Mouse (Mus musculus) heart, embryonic 16.5 days (tissue): Measurements from ENCODE around the gene Sprr2f. TPM values are rescaled to one million over a fixed set of nuclear protein-coding genes. Genes with fewer than 3 reads are reported as not detected.

Experiments
- ATAC-seq: fragments of 200-750 bp; cut with Nextera tagmentation; replicated peaks from 2 replicates; pipeline ENCODE4 v1.8.0; 2017; ENCODE audit warnings: moderate number of reproducible peaks; ENCODE audit not compliant: insufficient read depth, low FRiP score; ENCODE audit errors: extremely low read depth
- H3K27ac ChIP-seq: fragments of 300-500 bp; sonication (generic); 2 replicates; pipeline ENCODE4 v1.5.1; 2014; ENCODE audit warnings: mild to moderate bottlenecking, low read length, control low read depth, moderate library complexity
- H3K27me3 ChIP-seq: fragments of 300-500 bp; sonication (generic); 2 replicates; pipeline ENCODE4 v1.6.1; 2014; ENCODE audit warnings: low read length, mixed read lengths; ENCODE audit not compliant: control insufficient read depth, insufficient read depth
- H3K36me3 ChIP-seq: fragments of 300-500 bp; sonication (generic); 2 replicates; pipeline ENCODE4 v1.6.1; 2014; ENCODE audit not compliant: control insufficient read depth, insufficient read depth
- H3K4me1 ChIP-seq: fragments of 300-500 bp; sonication (generic); 2 replicates; pipeline ENCODE4 v1.6.1; 2014; ENCODE audit warnings: low read length, mixed read lengths; ENCODE audit not compliant: control insufficient read depth, insufficient read depth
- H3K4me2 ChIP-seq: fragments of 300-500 bp; sonication (generic); 2 replicates; pipeline ENCODE4 v1.6.1; 2014; ENCODE audit warnings: low read depth, mild to moderate bottlenecking, control low read depth, low read length
- H3K4me3 ChIP-seq: fragments of 300-500 bp; sonication (generic); 2 replicates; pipeline ENCODE4 v1.5.1; 2014; ENCODE audit warnings: mild to moderate bottlenecking, control low read depth, low read length
- H3K9ac ChIP-seq: fragments of 300-500 bp; sonication (generic); 2 replicates; pipeline ENCODE4 v1.6.1; 2014; ENCODE audit warnings: low read length, control low read depth
- H3K9me3 ChIP-seq: fragments of 300-500 bp; sonication (generic); replicated peaks from 2 replicates; pipeline ENCODE4 v1.6.1; 2016; ENCODE audit warnings: low read length; ENCODE audit not compliant: control insufficient read depth
- WGBS: fragments of 180-500 bp; shearing (Covaris S2); extraction: QIAGEN DNeasy Blood & Tissue Kit; methylation state at CpG from one replicate; pipeline ENCODE4 v1.1.7; 2014; 5-methylcytosine and 5-hydroxymethylcytosine counted together
- polyA plus RNA-seq: library from polyadenylated mRNA; unstranded; fragments of >200 nt; fragmentation: Nextera tagmentation; extraction: Ambion mirVana; gene quantifications from 2 replicates; pipeline ENCODE4 v1.2.1, GENCODE M21; 2015

Gene Sprr2f
- polyA plus RNA-seq, 1 experiment from 2014 or later, result not detected

DNA sequence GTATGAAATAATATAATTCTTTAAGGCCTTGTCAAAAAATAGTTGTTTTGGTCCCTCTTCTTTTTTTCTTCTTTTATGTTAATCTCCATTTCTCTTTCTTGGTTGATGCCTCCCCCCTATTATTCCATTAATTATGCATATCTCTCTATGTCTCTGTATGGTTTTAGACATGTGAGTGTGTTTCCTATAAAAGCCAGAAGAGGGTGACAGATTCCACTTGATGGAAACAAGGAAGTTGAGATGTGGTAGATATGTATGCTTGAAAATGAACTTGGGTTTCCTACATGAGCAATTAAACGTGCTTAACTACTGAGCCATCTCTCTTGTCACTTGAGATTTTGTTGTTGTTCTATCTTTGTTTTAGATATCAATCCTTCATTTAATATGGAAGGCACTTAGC is 29.3 kb downstream of the Sprr2f start:
- H3K9me3 ChIP-seq, result no peaks in the 10 kb centered on the region

GRCm38 (mm10) chr3:92407691-92408090 is 42.7 kb downstream of the Sprr2f start, which contains the start of gene Sprr2i:
Gene Sprr2i, plus strand, starts transcription at chr3:92407991.
- Histone ChIP-seq H3K27ac (no peak within 1 kb of the TSS), H3K4me1 (no peaks in the 10 kb centered on the region), H3K4me3 (no peak within 1 kb of the TSS), H3K4me2 (no peak within 1 kb of the TSS), H3K27me3 (no peaks in the 10 kb centered on the region), H3K36me3 (no peaks in the 10 kb centered on the region), H3K9me3 (no peaks in the 10 kb centered on the region), H3K9ac (no peak within 1 kb of the TSS)
- 85% methylated on average over 2 of the region's 2 CpGs for WGBS
- no peak for ATAC-seq

More for the DNA sequence above, 29.3 kb downstream of the Sprr2f start:
- WGBS, result 29% methylated on average over 1 of the region's 1 CpGs
- H3K4me2 ChIP-seq, result no peak overlapping the region
- H3K27me3 ChIP-seq, result no peaks in the 10 kb centered on the region
- no peaks in the 10 kb centered on the region for H3K4me1 ChIP-seq
- no peak overlapping the region for H3K27ac ChIP-seq
- H3K9ac ChIP-seq, result no peak overlapping the region
- H3K36me3 ChIP-seq, result no peaks in the 10 kb centered on the region
- H3K4me3 ChIP-seq, result no peak overlapping the region
- ATAC-seq, result no peak

Other genes with a start within 250 kb of the Sprr2f start
- 0.12 TPM in 1 of 2 replicates, not detected in the other for gene Prr9, start 241.2 kb upstream of the Sprr2f start, polyA plus RNA-seq
- gene Lelp1, start 222.4 kb upstream of the Sprr2f start, polyA plus RNA-seq, result not detected in 2 replicates
- 0.22 and 0.62 TPM in 2 replicates for gene Sprr2a1, start 149.4 kb upstream of the Sprr2f start, polyA plus RNA-seq
- gene Sprr2a2, start 149.3 kb upstream of the Sprr2f start, polyA plus RNA-seq, result 26.9 and 58.8 TPM in 2 replicates
- 1.9 and 3.6 TPM in 2 replicates for gene Sprr2a3, start 79.8 kb upstream of the Sprr2f start, polyA plus RNA-seq
- 0.21 TPM in 1 of 2 replicates, not detected in the other for gene Sprr2b, start 48.6 kb upstream of the Sprr2f start, polyA plus RNA-seq
- gene Sprr2d, start 26.0 kb upstream of the Sprr2f start, polyA plus RNA-seq, result not detected in 2 replicates
- not detected in 2 replicates for gene Sprr2e, start 13.0 kb upstream of the Sprr2f start, polyA plus RNA-seq
- not detected in 2 replicates for gene Sprr2h, start 20.5 kb downstream of the Sprr2f start, polyA plus RNA-seq
- gene Sprr2i, start 42.8 kb downstream of the Sprr2f start, polyA plus RNA-seq, result not detected in 2 replicates
- gene Sprr2j-ps, start 52.9 kb downstream of the Sprr2f start, polyA plus RNA-seq, result not detected in 2 replicates
- gene Gm9774, start 64.2 kb downstream of the Sprr2f start, polyA plus RNA-seq, result 3.8 and 18.9 TPM in 2 replicates
- gene Sprr2k, start 67.4 kb downstream of the Sprr2f start, polyA plus RNA-seq, result not detected in 2 replicates
- gene Sprr1b, start 73.6 kb downstream of the Sprr2f start, polyA plus RNA-seq, result 0.19 TPM in 1 of 2 replicates, not detected in the other
- gene Sprr3, start 93.5 kb downstream of the Sprr2f start, polyA plus RNA-seq, result not detected in 2 replicates
- 1.2 and 1.6 TPM in 2 replicates for gene Sprr1a, start 120.7 kb downstream of the Sprr2f start, polyA plus RNA-seq
- not detected in 2 replicates for gene Sprr4, start 135.3 kb downstream of the Sprr2f start, polyA plus RNA-seq
- not detected in 2 replicates for gene 2310046K23Rik, start 169.3 kb downstream of the Sprr2f start, polyA plus RNA-seq
- gene Ivl, start 208.5 kb downstream of the Sprr2f start, polyA plus RNA-seq, result 0.14 TPM in 1 of 2 replicates, not detected in the other
- gene Smcp, start 223.8 kb downstream of the Sprr2f start, polyA plus RNA-seq, result not detected in 2 replicates
- gene 2210017I01Rik, start 242.3 kb downstream of the Sprr2f start, polyA plus RNA-seq, result not detected in 2 replicates